Mouse (Mus musculus): ENCODE data around the gene Sap30. TPM values are rescaled to one million over a fixed set of nuclear protein-coding genes. Genes with fewer than 3 reads are reported as not detected.
"Not testable (repeated sequence)": the region's sequence is repeated elsewhere in the genome, so short reads cannot be mapped to it uniquely, and the experiment has no call there.

Gene Sap30
- total and polyA plus RNA-seq, 2 experiments from 2014 or later, result 20.8 to 22.1 TPM

DNA sequence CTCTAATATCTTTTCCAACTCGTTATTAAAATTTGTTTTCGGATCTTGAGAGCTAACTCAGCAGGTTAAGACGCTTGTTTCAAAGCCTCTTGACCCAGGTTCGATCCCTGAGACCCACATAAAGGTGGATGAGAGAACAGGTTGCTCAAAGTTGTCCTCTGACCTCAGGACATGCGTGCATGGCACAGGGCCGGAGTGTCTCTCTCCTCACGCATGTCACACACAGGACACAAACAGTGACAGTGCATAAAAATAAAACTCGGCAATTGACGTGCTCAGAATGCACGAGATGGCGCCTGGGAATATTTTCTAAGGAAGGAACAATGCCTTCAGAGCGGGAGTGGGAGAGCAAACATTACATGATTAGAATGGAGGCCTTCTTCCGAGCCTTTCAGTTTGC, 42.6 kb upstream of the Sap30 start:
- Histone ChIP-seq H3K4me3 (ENCODE audit: low read length) (no peak overlapping the region), H3K27ac (no peak overlapping the region), H3K4me1 (ENCODE audit: insufficient read depth, low read length) (no peaks in the 10 kb centered on the region), H3K9ac (replicated peaks; ENCODE audit: low read length) (no peak overlapping the region), H3K27me3 (ENCODE audit: insufficient read depth, low read length) (no peaks in the 10 kb centered on the region), H3K36me3 (ENCODE audit: insufficient read depth, low read length) (no peaks in the 10 kb centered on the region; the same call in 1 of the 2 replicates), H3K9me3 (ENCODE audit: low read length) (no peaks in the 10 kb centered on the region), H3K4me2 (ENCODE audit: low read depth, low read length) (0 out of 2 replicates have a peak overlapping the region, but pooled peaks have one; percentile 13)
- TF ChIP-seq CTCF (IDR thresholded peaks at IDR 0.05; ENCODE audit: low read depth), result no peak
- ATAC-seq (no peak), DNase-seq (ENCODE audit: low spot score) (no peak)
- WGBS, result 89% methylated on average over 13 of the region's 13 CpGs

GRCm38 (mm10) chr8:57528036-57528435, 40.4 kb upstream of the Sap30 start:
- no peaks in the 10 kb centered on the region for H3K36me3 ChIP-seq (ENCODE audit: insufficient read depth, low read length)
- no peaks in the 10 kb centered on the region for H3K4me1 ChIP-seq (ENCODE audit: insufficient read depth, low read length)
- H3K27me3 ChIP-seq (ENCODE audit: insufficient read depth, low read length), result no peaks in the 10 kb centered on the region
- DNase-seq (ENCODE audit: low spot score), result no peak
- no peak for ATAC-seq
- H3K4me3 ChIP-seq (ENCODE audit: low read length), result no peak overlapping the region
- H3K9me3 ChIP-seq (ENCODE audit: low read length), result no peaks in the 10 kb centered on the region
- H3K27ac ChIP-seq, result no peak overlapping the region
- TF ChIP-seq CTCF (IDR thresholded peaks at IDR 0.05; ENCODE audit: low read depth), result no peak
- no peak overlapping the region for H3K9ac ChIP-seq (replicated peaks; ENCODE audit: low read length)
- WGBS, result 100% methylated on average over 1 of the region's 1 CpGs
- no peak overlapping the region for H3K4me2 ChIP-seq (ENCODE audit: low read depth, low read length)

- WGBS, result 83% methylated on average over 12 of the region's 12 CpGs
- Histone ChIP-seq H3K4me3 (ENCODE audit: low read length) (no peak overlapping the region), H3K27me3 (ENCODE audit: insufficient read depth, low read length) (no peaks in the 10 kb centered on the region), H3K27ac (no peak overlapping the region), H3K4me2 (ENCODE audit: low read depth, low read length) (no peak overlapping the region), H3K4me1 (ENCODE audit: insufficient read depth, low read length) (no peaks in the 10 kb centered on the region), H3K9me3 (ENCODE audit: low read length) (no peaks in the 10 kb centered on the region), H3K9ac (replicated peaks; ENCODE audit: low read length) (no peak overlapping the region), H3K36me3 (ENCODE audit: insufficient read depth, low read length) (no peaks in the 10 kb centered on the region)
- ATAC-seq (no peak), DNase-seq (ENCODE audit: low spot score) (no peak)
- TF ChIP-seq CTCF (IDR thresholded peaks at IDR 0.05; ENCODE audit: low read depth), result no peak
Measured at GRCm38 (mm10) chr8:57520186-57520786, 32.6 kb upstream of the Sap30 start.

DNA sequence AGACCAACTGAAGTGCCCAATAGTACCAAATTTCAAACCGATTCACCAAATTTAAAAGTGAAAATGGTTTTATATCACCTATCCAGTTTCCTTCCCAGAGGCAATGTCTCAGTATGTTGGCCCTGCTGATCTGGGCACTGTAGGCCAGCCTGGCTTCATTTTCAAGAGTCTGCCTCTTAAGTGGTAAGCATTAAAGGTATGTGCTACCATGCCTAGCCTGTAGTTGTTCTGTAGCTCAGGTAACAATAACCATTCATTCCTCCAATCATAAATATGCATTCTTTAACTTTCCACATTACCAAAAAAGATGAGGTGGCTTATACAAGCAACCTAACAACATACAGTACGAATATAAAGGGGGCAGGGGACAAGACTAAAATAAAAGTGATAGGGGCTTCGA, 30.1 kb upstream of the Sap30 start:
- H3K4me3 ChIP-seq (ENCODE audit: low read length), result no peak overlapping the region
- no peak overlapping the region for H3K9ac ChIP-seq (replicated peaks; ENCODE audit: low read length)
- H3K4me2 ChIP-seq (ENCODE audit: low read depth, low read length), result no peak overlapping the region
- no peaks in the 10 kb centered on the region for H3K4me1 ChIP-seq (ENCODE audit: insufficient read depth, low read length)
- H3K27ac ChIP-seq, result no peak overlapping the region
- WGBS, result 88% methylated on average over 3 of the region's 3 CpGs
- H3K27me3 ChIP-seq (ENCODE audit: insufficient read depth, low read length), result no peaks in the 10 kb centered on the region
- no peaks in the 10 kb centered on the region for H3K9me3 ChIP-seq (ENCODE audit: low read length)
- DNase-seq (ENCODE audit: low spot score) (no peak), ATAC-seq (no peak)
- no peaks in the 10 kb centered on the region for H3K36me3 ChIP-seq (ENCODE audit: insufficient read depth, low read length)
- no peak for TF ChIP-seq CTCF (IDR thresholded peaks at IDR 0.05; ENCODE audit: low read depth)

GRCm38 (mm10) chr8:57516685-57517084, 29.0 kb upstream of the Sap30 start:
- not testable (repeated sequence) for H3K9me3 ChIP-seq (ENCODE audit: low read length); H3K27me3 ChIP-seq (ENCODE audit: insufficient read depth, low read length); H3K4me1 ChIP-seq (ENCODE audit: insufficient read depth, low read length); H3K4me2 ChIP-seq (ENCODE audit: low read depth, low read length); H3K36me3 ChIP-seq (ENCODE audit: insufficient read depth, low read length); ATAC-seq; DNase-seq (ENCODE audit: low spot score); H3K9ac ChIP-seq (replicated peaks; ENCODE audit: low read length); H3K4me3 ChIP-seq (ENCODE audit: low read length); H3K27ac ChIP-seq
- WGBS, result 92% methylated on average over 4 of the region's 5 CpGs

DNA sequence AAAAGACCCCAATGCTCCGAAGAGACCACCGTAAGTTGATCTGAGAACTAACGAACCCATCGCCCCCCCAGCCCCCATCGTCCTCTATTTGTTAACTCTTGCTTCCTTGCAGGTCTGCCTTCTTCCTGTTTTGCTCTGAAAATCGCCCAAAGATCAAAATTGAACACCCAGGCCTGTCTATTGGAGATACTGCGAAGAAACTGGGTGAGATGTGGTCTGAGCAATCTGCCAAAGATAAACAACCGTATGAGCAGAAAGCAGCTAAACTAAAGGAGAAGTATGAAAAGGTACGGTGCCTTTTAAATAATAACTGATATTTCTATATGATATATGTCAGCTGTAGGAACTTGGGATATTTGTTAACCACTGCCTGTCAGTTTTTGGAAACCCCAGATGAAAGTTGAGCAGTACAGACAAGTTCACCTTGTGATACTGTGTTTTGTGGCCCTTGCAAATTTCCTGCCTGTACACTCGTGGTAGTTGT, 25.6 kb upstream of the Sap30 start:
- WGBS, result 19% methylated on average over 9 of the region's 10 CpGs
- not testable (repeated sequence) for H3K4me1 ChIP-seq (ENCODE audit: insufficient read depth, low read length); H3K27ac ChIP-seq; H3K9me3 ChIP-seq (ENCODE audit: low read length); DNase-seq (ENCODE audit: low spot score); H3K36me3 ChIP-seq (ENCODE audit: insufficient read depth, low read length); ATAC-seq; H3K27me3 ChIP-seq (ENCODE audit: insufficient read depth, low read length)
- H3K4me3 ChIP-seq (ENCODE audit: low read length), result peak overlapping the region; percentile 94
- H3K9ac ChIP-seq (replicated peaks; ENCODE audit: low read length), result peak overlapping the region; percentile 99
- peak overlapping the region; percentile 76 for H3K4me2 ChIP-seq (ENCODE audit: low read depth, low read length)
